Mouse (Mus musculus): Measurements from ENCODE around the gene Fthl17a.

Gene Fthl17a

DNA sequence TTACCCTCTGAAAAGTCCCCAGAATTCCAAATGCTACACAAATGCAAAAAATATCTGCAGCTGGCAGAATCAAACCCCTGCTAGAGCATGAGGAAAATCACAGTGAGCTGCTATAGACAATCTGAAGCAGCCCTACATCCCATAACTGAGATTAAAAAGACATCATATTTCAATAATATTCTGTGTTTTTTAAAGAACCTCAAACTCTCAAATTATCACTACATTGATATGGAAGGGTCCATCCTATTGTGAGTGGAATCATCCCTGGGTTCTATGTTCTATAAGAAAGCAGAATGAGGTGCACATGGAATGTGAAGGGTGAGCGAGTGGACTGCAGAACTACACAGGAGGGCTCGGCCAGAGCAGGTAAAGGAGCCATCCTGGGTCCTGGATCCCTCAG is at the start of gene Fthl17a:
Fthl17a (plus strand) TSS at position 301 of the 400 bp plus-strand sequence.
- DNase-seq, result no peak

DNA sequence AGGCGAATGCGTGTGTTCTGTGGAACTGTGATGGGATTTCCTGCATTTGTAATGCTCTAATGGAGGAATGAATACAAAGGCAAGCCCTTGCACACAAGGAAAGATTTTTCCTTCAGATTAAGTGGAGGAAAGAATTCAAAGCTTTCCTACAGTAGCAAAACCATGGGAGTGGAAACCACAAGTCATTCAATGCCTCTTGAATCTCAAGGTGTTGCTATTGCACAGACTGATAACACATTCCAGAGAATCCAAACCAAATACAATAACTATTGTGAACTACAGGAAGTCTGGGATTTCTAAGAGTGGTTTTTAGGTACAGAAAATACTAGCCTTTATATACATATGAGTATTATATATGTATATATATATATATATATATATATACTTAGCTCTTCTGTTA is 42.5 kb upstream of the Fthl17a start:
- DNase-seq, result no peak

DNA sequence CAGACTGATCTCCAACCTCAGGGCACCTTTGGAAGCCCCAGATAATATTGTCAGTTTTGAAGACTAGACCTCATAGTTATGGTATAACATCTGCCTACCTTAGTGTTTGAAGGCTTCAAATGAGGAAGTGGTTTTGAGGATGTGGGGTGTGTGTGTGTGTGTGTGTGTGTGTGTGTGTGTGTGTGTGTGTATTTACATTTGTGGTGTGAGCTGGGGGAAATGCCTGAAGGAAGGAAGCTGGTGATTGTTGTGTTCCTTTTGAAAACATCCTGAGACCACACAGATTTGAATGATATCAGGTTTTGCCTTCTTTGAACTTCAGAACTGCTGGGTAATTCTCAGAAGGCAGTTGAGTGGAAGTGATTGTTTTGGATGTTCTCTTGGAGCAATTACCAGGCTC is 22.6 kb upstream of the Fthl17a start:
- DNase-seq, result peak; percentile 89

DNA sequence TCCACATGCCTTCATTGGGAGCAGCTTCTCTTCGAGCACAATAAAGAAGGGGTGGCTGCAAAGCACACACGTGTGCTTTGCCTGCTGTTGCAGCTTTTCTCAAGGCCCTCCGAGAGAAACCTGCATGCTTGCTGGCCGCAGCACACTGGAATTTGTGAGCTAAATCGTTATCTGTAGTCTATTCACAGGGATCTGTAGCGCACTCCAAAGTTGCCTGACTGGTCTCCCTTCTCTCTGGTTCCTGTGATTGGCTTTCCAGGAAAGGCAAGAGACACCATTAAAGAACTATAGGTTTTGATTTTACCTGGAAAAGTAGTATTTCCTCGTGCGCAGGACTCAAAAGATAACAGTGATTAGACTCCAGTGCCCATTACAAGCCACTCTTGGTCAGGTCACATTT is 22.3 kb downstream of the Fthl17a start:
- no peak for DNase-seq

DNA sequence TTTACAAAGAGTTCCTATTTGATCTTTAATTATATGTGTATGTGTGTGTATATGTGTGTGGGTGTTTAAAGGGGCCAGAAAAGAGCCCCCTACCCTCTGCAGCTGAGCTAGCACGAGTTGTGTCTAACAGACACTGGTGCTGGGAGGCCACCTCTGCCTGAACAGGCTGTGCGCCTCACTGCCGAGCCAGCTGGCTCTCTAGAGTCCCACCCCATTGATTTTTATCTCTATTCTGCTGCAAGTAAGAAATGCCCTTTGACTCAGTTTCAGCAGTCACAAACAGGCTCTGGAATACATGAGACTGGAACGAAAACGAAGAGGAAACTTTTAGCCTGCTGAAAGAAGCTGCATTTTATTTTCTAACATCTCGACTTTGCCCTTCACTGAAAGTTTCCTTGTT is 22.8 kb downstream of the Fthl17a start:
- peak; percentile 90 for DNase-seq

DNA sequence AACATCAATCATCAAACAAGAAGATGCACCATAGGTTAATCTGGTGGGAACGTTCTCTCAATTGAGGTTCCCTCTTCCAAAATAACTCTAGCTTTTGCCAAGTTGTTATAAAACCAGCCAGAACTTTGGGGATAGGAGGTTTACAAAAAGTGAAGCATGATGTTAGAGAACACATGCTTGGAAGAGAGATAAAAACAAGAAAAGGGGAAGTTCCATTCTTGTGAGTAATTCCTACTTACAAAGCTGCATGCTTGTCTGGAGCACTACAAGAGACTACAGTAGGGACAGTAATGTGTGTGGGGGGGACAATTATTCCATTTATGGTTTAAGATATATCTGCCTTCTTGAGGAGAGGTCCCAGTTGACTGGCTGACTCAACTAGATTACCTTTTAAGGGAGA is 40.4 kb downstream of the Fthl17a start:
- no peak for DNase-seq

DNA sequence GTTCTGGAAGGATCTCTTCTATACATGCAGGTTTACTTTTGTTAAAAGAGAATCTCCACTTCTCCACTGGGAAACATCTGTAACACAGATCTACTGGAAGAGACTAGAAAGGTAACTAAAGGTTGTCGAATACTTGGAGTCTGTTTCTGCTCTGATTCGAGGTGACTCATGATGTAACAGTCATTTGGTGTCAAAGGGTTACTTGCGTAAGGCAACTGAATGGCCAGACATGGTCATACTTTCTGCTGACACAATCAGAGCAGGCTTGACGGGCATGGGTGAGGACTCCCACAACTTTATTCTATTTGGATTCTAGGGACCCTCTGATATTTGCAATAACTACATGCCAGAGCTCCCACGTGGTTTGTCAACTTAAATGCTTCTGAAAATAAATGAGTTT is 43.3 kb downstream of the Fthl17a start:
- no peak for DNase-seq

DNA sequence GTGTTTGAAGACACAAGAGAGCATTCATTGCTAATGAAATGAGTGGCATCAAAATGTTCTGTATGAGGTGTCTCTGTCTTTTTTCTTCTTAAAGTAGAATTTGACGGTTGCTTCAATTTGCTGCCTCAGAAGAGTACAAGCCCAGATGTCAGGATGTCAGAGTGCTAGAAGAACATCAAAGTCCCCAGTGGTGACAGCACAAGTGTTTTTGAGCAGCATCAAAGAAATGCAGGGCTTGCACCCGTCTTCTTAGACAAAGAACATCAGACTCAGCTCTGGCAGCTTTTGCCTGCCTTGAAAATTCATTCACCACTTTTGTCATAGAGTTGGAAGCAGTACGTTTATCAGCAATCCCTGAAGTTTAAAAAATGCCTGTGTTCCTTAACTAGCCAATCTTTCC is 44.5 kb downstream of the Fthl17a start:
- DNase-seq, result no peak

DNA sequence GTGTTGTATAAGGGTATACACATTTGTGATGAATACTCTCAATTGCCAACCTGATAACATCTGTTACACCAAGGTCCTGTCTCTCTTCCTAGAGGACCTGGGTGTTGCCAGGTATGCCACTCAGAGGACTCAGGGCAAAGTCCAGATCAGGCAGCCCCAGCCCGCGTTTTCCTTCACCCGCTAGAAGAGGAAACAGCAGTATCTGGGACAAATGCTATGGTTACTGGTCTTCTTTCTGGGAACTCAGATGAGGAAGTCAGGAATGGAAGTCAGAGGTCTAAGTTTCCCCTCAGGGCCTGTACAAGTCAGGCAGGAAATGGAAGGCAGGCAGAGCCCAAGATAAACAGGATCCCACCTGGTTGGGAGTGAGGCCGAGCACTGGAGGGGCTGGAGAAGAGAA is 55.2 kb downstream of the Fthl17a start:
- peak; percentile 85 for DNase-seq

DNA sequence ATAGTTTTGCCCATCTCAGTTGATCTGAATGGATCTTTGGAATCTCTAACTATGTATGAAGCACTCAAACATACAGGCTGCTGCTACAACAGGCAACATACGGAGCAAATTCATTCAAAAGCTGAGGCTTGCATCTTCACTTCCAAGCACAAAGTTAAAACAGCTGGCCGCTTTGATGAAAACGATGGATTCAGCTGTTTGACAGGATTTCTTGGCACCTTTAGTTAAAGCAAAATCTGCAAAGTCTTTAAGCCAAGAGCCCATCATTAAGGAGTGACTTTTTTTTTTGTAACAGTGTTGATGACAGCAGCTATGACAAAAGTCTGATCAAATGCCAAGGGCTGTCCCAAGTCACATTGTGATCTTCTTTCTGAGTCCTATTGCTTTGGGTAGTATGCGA is 69.1 kb downstream of the Fthl17a start:
- DNase-seq, result no peak

DNA sequence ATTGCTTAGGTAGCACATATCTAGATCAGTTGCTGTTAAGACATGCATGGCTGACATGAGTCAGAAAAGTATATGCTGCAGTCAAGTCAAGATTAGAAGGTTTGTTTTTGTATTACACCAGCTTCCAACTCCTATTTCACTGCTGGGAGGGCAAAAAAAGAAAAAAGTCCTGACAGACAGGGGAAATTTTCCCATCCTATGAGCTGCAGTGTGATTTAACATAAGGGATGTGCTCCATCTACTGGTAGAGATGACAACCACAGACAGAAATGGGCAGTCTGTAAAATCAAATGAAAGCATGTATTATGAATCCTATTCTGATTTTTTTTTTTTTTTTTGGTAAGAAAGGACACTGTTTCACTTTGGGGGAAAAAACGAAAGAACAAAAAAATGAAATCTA is 69.7 kb downstream of the Fthl17a start:
- no peak for DNase-seq

Data from heart, adult 11 months (tissue).